Mouse (Mus musculus): ENCODE results near the gene Bhlhe41.

DNA sequence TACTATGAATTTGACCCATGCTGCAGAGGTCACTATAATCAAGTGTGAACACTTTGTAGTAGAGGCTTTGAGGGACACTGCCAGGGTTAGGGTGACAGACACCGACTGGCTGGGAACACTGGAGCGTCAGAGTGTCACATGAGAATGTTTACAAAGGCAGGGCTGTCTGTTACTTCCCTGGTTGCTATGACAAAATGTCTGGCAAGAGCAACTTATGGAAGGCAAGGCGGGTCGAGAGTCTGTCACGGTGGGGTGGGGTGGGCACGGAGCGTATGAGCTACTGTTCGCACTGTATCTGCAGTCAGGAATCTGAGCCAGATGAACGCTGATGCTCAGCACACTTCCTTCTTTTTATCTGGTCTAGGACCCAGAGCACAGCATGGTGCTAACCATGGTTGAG, 34.7 kb downstream of the Bhlhe41 start:
- TF ChIP-seq CTCF (IDR thresholded peaks at IDR 0.05) (no peak), EP300 (IDR thresholded peaks at IDR 0.05; ENCODE audit: insufficient read depth, low read depth, low read length) (no peak)

All from heart, adult 2 months (tissue).